Mouse (Mus musculus): Measurements from ENCODE around the gene Gm20388.

Gm20388 gene

DNA sequence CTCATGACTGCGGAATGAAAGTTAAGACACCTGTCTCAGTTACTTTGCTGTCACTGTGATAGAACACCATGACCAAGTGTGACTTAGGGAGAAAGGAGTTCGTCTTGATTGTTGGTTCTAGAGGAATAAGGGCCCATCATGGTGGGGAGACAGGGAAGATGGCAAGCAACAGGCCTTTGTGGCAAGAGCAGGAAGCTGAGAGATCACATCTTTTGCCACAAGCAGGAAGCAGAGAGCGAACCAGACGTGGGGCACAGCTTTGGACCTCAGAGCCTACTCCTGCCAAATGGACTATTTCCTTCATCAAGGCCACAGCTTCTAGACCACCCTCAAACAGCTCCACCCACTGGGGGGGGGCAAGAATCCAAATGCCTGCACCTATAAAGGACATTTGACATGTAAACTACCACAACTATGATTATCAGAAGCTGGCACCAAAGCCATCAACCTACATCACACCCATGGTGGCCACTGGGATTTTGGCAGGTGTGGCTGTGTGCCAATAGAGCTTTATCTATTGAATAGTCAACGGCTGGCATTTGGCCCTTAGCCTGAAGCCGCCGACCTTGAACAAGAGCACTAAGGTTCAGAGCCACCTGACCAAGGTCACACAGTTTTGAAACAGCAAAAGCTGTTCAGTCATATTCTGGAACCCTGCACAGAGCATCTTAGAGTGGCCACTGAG is 2854.3 kb downstream of the Gm20388 start:
- no peak for DNase-seq (ENCODE audit: low read depth in 2 of 2, low spot score in 2 of 2)

GRCm38 (mm10) chr8:122766189-122766588 is 2855.5 kb downstream of the Gm20388 start:
- DNase-seq (ENCODE audit: low read depth in 2 of 2, low spot score in 2 of 2), result no peak

DNA sequence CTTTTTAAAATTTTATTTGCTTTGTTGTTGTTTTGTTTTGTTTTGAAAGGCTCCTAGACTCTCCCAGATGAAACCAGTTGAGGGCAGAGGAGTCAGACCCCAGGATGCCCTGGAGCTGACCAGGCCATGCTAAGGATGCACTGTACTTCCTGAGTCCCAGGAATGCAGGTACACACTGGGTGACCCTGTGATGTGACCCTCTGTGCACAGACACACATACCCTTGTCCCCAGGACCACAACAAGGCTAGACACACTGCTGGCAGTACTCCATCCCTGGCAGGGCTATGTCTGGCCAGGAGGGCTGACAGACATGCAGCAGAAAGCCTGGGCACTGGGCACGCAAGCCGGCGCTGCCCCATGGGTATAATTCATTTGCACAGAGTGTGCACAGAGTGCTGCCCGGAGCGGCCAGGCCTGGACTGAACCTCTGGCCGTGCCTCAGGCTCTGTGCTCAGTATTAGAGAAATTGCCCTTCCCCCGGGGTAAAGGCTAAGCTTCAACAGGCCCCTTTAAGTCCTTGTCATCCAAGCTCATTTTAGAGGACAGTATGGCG is 2856.1 kb downstream of the Gm20388 start:
- no peak for DNase-seq (ENCODE audit: low read depth in 2 of 2, low spot score in 2 of 2)

DNA sequence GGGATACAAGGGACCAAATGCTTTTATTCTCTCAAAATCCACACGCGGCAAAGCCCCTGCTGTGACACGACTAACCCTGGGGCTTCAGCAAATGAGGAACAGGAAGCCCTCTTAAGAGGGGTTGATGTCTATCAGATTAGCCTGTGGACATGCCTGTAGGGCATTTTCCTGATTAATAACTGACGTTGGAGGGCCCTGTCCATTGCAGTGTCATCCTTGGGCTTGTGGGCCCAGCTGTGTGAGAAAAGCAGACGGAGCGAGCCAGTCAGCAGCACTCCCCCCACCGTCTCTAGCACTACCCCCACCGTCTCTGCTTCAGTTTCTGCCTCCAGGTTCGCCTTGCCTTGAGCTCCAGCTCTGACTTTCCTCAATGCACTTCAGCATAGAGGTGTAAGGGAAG is 2856.6 kb downstream of the Gm20388 start:
- no peak for DNase-seq (ENCODE audit: low read depth in 2 of 2, low spot score in 2 of 2)

- no peak for DNase-seq (ENCODE audit: low read depth in 2 of 2, low spot score in 2 of 2)
Measured at GRCm38 (mm10) chr8:122769251-122770058, 2858.8 kb downstream of the Gm20388 start.

GRCm38 (mm10) chr8:122772431-122773060 is 2861.9 kb downstream of the Gm20388 start:
- DNase-seq (ENCODE audit: low read depth in 2 of 2, low spot score in 2 of 2), result no peak

DNA sequence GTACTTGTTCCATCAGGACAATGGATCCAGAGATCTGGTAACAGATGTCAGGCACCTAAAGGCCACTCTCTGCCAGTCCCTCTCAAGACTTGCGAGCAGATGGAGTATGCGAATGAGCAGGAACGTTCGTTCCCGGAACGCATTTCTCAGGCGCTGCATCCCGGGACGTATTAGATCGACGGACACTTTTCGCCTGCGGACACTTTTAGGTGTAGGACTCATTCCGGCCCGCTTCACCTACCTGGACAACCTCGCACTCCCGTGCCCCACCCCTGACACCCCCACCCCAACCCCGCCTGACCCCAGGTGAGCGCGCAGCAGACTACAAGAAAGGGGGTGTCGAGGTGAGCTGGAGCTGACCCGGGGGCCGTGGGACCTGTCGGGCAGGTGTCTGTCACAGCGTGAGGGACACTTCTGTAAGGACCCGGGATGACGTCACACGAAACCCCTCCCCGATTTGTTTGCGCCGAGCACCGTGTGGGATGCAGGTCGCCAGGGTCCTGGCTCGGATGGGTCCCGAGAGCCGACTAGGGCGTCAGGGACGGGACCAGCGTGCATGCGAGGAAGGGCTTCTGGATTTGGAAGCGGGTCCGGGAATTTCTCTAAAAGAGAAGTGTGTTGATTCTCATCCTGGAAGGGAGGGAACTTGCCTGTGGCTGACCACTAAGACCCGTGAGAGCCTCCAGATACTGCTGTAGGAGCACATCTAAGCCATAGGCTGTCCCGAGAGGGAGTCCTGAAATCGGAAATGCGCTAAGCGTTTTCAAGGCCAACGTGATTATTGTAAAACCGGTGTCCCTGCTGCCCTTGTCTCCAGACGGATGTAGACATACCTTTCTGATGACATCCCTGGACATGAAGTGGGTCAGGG is 2864.9 kb downstream of the Gm20388 start, which contains the start of gene Acsf3:
Gene Acsf3, plus strand, starts transcription at position 202 of the 871 bp plus-strand sequence.
- DNase-seq (ENCODE audit: low read depth in 2 of 2, low spot score in 2 of 2), result peak; percentile 44 to 48

DNA sequence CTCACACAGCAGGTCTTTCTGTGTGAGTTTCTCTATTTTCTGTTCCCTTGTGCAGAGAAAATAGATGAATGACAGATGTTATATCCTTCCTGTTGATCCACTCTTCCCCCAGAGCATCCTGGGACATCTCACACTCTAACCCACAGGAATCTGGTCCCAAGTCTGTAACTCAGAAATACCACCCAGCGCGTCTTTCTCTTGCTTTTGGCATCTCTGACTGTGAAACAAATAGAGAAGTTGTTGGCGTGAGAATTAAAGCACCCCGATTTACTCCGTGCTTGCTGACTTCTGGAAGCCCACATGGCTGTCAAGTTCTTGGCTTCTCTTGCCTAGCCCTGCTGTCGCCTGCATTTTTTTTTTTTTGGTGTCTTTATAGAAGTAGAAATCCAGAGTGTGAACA is 2867.1 kb downstream of the Gm20388 start:
- no peak for DNase-seq (ENCODE audit: low read depth in 2 of 2, low spot score in 2 of 2)

GRCm38 (mm10) chr8:122778703-122779239 is 2868.1 kb downstream of the Gm20388 start:
- no peak for DNase-seq (ENCODE audit: low read depth in 2 of 2, low spot score in 2 of 2)

- DNase-seq (ENCODE audit: low read depth in 2 of 2, low spot score in 2 of 2), result no peak
Measured at GRCm38 (mm10) chr8:122779255-122779654, 2868.6 kb downstream of the Gm20388 start.

DNA sequence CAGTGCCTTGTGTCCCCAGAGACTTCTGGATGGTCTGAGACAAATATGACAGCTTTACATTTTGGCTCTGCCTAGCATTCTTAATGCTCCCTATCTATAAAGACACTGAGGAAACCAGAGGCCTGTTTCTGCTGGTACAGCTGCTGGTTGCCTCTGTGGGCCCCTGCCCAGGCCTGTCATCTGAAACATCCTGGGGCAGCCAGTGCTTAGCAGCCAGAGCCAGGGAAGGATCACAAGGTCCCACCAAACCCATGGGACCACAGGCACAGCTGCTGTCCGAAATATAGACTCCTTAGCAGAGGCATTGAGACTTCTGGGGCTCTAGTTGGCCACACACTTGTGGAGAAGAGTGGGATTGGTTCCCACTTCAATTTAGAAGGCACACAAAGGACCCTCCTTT is 2874.1 kb downstream of the Gm20388 start:
- no peak for DNase-seq (ENCODE audit: low read depth in 2 of 2, low spot score in 2 of 2)

- DNase-seq (ENCODE audit: low read depth in 2 of 2, low spot score in 2 of 2), result no peak
Measured at GRCm38 (mm10) chr8:122789796-122790195, 2879.2 kb downstream of the Gm20388 start.

- DNase-seq (ENCODE audit: low read depth in 2 of 2, low spot score in 2 of 2), result no peak
Measured at GRCm38 (mm10) chr8:122793375-122794174, 2882.9 kb downstream of the Gm20388 start.

- no peak for DNase-seq (ENCODE audit: low read depth in 2 of 2, low spot score in 2 of 2)
Measured at GRCm38 (mm10) chr8:122794175-122794454, 2883.5 kb downstream of the Gm20388 start.

DNA sequence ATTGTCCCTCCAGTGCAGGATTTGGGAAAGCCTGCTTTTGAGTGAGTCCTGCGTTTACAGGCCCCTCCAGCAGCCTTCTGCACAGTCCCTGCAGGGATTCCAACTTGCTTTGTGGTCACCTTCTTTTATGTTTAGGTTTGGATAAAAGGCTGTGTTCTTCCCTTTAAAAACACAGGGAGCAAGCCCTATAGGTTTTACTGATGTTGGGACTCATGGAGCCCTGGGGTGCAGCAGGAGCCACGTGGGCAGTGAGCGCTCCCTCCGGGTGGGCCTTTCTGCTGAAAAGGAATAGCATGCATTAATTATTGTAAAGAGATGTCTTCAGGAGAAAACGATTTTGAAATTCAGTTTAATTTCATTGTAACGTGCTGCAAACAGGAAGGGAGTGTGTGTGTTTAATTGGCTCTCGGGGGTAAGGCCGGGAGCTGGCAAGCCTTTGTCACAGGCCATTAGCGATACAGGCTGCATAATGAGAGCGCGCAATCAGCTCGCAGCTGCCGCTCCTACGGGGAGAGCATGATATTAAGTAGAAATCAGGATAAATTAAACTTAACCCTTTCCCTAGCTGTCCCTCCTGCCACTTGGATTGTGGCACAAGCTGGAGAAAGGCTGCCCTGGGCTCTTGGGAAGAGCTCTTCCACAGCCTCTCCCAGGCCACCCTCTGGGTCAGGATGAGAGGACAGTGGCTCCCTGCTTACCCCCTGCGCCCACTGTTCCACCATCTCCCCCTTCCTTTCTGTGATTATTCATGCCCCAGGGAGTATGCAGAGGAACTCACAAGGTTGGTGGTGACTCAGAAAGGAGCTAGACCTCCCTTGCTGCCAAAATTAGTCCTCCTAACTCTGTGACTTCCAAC is 2893.5 kb downstream of the Gm20388 start:
- no peak for DNase-seq (ENCODE audit: low read depth in 2 of 2, low spot score in 2 of 2)

- DNase-seq (ENCODE audit: low read depth in 2 of 2, low spot score in 2 of 2), result no peak
Measured at GRCm38 (mm10) chr8:122805349-122805748, 2894.7 kb downstream of the Gm20388 start.

DNA sequence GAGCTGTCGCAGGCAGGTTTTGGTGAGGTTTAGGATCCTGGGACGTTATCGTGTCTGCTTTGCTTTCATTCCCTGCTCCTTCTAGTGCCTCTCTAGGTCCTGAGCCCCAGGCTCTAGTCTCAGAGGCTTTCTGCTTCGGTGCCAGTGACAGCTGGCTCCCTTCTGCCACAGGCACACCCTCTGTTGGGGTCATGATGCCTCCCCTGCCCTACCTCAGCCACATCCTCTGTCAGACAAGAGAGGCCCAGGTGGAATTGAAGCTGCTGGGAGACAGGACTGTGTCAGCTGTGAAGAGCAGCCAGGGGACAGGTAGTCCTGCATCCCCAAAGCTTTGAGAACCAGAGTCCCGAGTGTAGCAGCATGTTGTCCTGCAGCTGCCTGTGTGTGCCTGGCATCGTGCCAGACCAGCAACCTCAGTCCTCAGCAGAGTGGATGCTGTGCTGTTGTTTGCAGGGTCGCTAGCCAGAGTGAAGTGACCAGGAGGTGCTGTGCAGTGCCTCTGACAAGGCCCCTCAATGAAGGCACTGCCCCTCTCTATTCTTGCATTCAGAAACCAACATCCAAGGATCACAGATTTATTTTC is 2896.4 kb downstream of the Gm20388 start:
- DNase-seq (ENCODE audit: low read depth in 2 of 2, low spot score in 2 of 2), result no peak

GRCm38 (mm10) chr8:122807907-122808306 is 2897.3 kb downstream of the Gm20388 start:
- DNase-seq (ENCODE audit: low read depth in 2 of 2, low spot score in 2 of 2), result no peak

- DNase-seq (ENCODE audit: low read depth in 2 of 2, low spot score in 2 of 2), result no peak
Measured at GRCm38 (mm10) chr8:122810376-122810775, 2899.7 kb downstream of the Gm20388 start.
